Mouse (Mus musculus) midbrain, embryonic 11.5 days (tissue): ENCODE measurements around the gene Sfxn4. TPM values are rescaled to one million over a fixed set of nuclear protein-coding genes. Genes with fewer than 3 reads are reported as not detected.

Experiments used
- ATAC-seq: fragments of 200-750 bp; cut with Nextera tagmentation; 2 replicates; pipeline ENCODE4 v1.8.0; 2017; ENCODE audit warnings: moderate TSS enrichment, moderate library complexity; ENCODE audit not compliant: low FRiP score
- DNase-seq: peaks from one replicate; pipeline ENCODE4 v3.0.0; 2015; ENCODE audit warnings: low spot score; ENCODE audit errors: missing footprints
- H3K27ac ChIP-seq: fragments of 300-500 bp; sonication (generic); 2 replicates; pipeline ENCODE4 v1.5.1; 2014; ENCODE audit warnings: low read depth, low read length
- H3K27me3 ChIP-seq: fragments of 300-500 bp; sonication (generic); 2 replicates; pipeline ENCODE4 v1.6.1; 2014; ENCODE audit warnings: mild to moderate bottlenecking, low read length, moderate library complexity, mixed read lengths; ENCODE audit not compliant: control insufficient read depth, insufficient read depth
- H3K36me3 ChIP-seq: fragments of 300-500 bp; sonication (generic); 2 replicates; pipeline ENCODE4 v1.6.1; 2014; ENCODE audit warnings: mild to moderate bottlenecking, low read length, moderate library complexity, mixed read lengths; ENCODE audit not compliant: control insufficient read depth, insufficient read depth
- H3K4me1 ChIP-seq: fragments of 300-500 bp; sonication (generic); 2 replicates; pipeline ENCODE4 v1.6.1; 2014; ENCODE audit warnings: low read length; ENCODE audit not compliant: control insufficient read depth, insufficient read depth
- H3K4me2 ChIP-seq: fragments of 300-500 bp; sonication (generic); 2 replicates; pipeline ENCODE4 v1.6.1; 2014; ENCODE audit warnings: mild to moderate bottlenecking, moderate library complexity
- H3K4me3 ChIP-seq: fragments of 300-500 bp; sonication (generic); 2 replicates; pipeline ENCODE4 v1.5.1; 2014; ENCODE audit warnings: low read depth, low read length
- H3K9ac ChIP-seq: fragments of 300-500 bp; sonication (generic); 2 replicates; pipeline ENCODE4 v1.6.1; 2014; ENCODE audit warnings: low read length
- H3K9me3 ChIP-seq: fragments of 300-500 bp; sonication (generic); 2 replicates; pipeline ENCODE4 v1.6.1; 2016; ENCODE audit warnings: low read length; ENCODE audit not compliant: control insufficient read depth
- WGBS: fragments of 180-500 bp; shearing (Covaris S2); extraction: QIAGEN DNeasy Blood & Tissue Kit; methylation state at CpG from one replicate; pipeline ENCODE4 v1.1.7; 2014; 5-methylcytosine and 5-hydroxymethylcytosine counted together
- polyA plus RNA-seq: library from polyadenylated mRNA; unstranded; fragments of >200 nt; fragmentation: Nextera tagmentation; extraction: Ambion mirVana; gene quantifications from 2 replicates; pipeline ENCODE4 v1.2.1, GENCODE M21; 2014

Sfxn4 gene
- polyA plus RNA-seq, 1 experiment from 2014 or later = 18.2 TPM

- ATAC-seq (peak; percentile 71), DNase-seq (peak; percentile 97)
- peak overlapping the region; percentile 73 for H3K9ac ChIP-seq
- no peaks in the 10 kb centered on the region for H3K36me3 ChIP-seq
- no peaks in the 10 kb centered on the region for H3K27me3 ChIP-seq
- peaks cover 13% of the 10 kb centered on the region for H3K4me1 ChIP-seq
- H3K4me3 ChIP-seq = peak overlapping the region; percentile 85
- peak overlapping the region; percentile 72 for H3K4me2 ChIP-seq
- under 1% methylated on average over 41 of the region's 41 CpGs for WGBS
- peak overlapping the region; percentile 59 for H3K27ac ChIP-seq
- H3K9me3 ChIP-seq = no peaks in the 10 kb centered on the region
These were observed 29.3 kb upstream of the Sfxn4 start for GRCm38 (mm10) chr19:60890391-60891122.

- no peaks in the 10 kb centered on the region for H3K9me3 ChIP-seq
- peak; percentile 99 for ATAC-seq
- peak within 1 kb of the TSS; percentile 72 for H3K4me2 ChIP-seq
- H3K4me1 ChIP-seq = peaks cover 13% of the 10 kb centered on the region
- peak within 1 kb of the TSS; percentile 85 for H3K4me3 ChIP-seq
- DNase-seq = peak; percentile 99
- WGBS = under 1% methylated on average over 55 of the region's 55 CpGs
- H3K9ac ChIP-seq = peak within 1 kb of the TSS; percentile 95
- no peaks in the 10 kb centered on the region for H3K27me3 ChIP-seq
- peak within 1 kb of the TSS; percentile 92 for H3K27ac ChIP-seq
- no peaks in the 10 kb centered on the region for H3K36me3 ChIP-seq
These were observed 28.5 kb upstream of the Sfxn4 start, which contains the start of gene Grk5 for GRCm38 (mm10) chr19:60889714-60890315. Gene Grk5, plus strand, starts transcription at chr19:60889749.

GRCm38 (mm10) chr19:60889101-60889713, 27.9 kb upstream of the Sfxn4 start:
- DNase-seq = no peak
- ATAC-seq = no peak
- Histone ChIP-seq H3K36me3 (no peaks in the 10 kb centered on the region), H3K4me1 (peaks cover 13% of the 10 kb centered on the region), H3K4me2 (peak overlapping the region; percentile 72), H3K27me3 (no peaks in the 10 kb centered on the region), H3K9ac (peak overlapping the region; percentile 95), H3K9me3 (no peaks in the 10 kb centered on the region), H3K4me3 (peak overlapping the region; percentile 85), H3K27ac (peak overlapping the region; percentile 92; the same call in 1 of the 2 replicates)
- WGBS = 5% methylated on average over 17 of the region's 17 CpGs

GRCm38 (mm10) chr19:60887637-60888036, 26.4 kb upstream of the Sfxn4 start:
- no peak overlapping the region for H3K4me2 ChIP-seq
- 87% methylated on average over 2 of the region's 2 CpGs for WGBS
- no peaks in the 10 kb centered on the region for H3K27me3 ChIP-seq
- no peak overlapping the region for H3K9ac ChIP-seq
- no peaks in the 10 kb centered on the region for H3K9me3 ChIP-seq
- no peaks in the 10 kb centered on the region for H3K36me3 ChIP-seq
- no peak overlapping the region for H3K27ac ChIP-seq
- no peak overlapping the region for H3K4me3 ChIP-seq
- H3K4me1 ChIP-seq = peaks cover 13% of the 10 kb centered on the region
- DNase-seq (peak; percentile 35), ATAC-seq (no peak)

- Histone ChIP-seq H3K27ac (no peak overlapping the region), H3K4me1 (no peaks in the 10 kb centered on the region), H3K4me2 (no peak overlapping the region), H3K36me3 (no peaks in the 10 kb centered on the region), H3K9me3 (no peaks in the 10 kb centered on the region), H3K9ac (no peak overlapping the region), H3K27me3 (no peaks in the 10 kb centered on the region), H3K4me3 (no peak overlapping the region)
- DNase-seq = no peak
- 5% methylated on average over 3 of the region's 3 CpGs for WGBS
- no peak for ATAC-seq
These were observed 21.9 kb upstream of the Sfxn4 start for GRCm38 (mm10) chr19:60883129-60883528.

- under 1% methylated on average over 28 of the region's 28 CpGs for WGBS
- peak within 1 kb of the TSS; percentile 62 for H3K4me2 ChIP-seq
- ATAC-seq = peak; percentile 99
- no peaks in the 10 kb centered on the region for H3K36me3 ChIP-seq
- H3K9ac ChIP-seq = peak within 1 kb of the TSS; percentile 79
- no peaks in the 10 kb centered on the region for H3K9me3 ChIP-seq
- H3K4me3 ChIP-seq = peak within 1 kb of the TSS; percentile 60
- H3K4me1 ChIP-seq = no peaks in the 10 kb centered on the region; the same call in 1 of the 2 replicates
- H3K27ac ChIP-seq = peak within 1 kb of the TSS; percentile 54; the same call in 1 of the 2 replicates
- H3K27me3 ChIP-seq = no peaks in the 10 kb centered on the region
- DNase-seq = peak; percentile 98
These were observed 12.9 kb upstream of the Sfxn4 start, which contains the start of gene Prdx3 for GRCm38 (mm10) chr19:60874064-60874694. Gene Prdx3, minus strand, starts transcription at chr19:60874556.

GRCm38 (mm10) chr19:60873501-60873900, 12.2 kb upstream of the Sfxn4 start:
- Histone ChIP-seq H3K4me1 (no peaks in the 10 kb centered on the region; the same call in 1 of the 2 replicates), H3K9ac (peak overlapping the region; percentile 79; the same call in 1 of the 2 replicates), H3K27me3 (no peaks in the 10 kb centered on the region), H3K9me3 (no peaks in the 10 kb centered on the region), H3K4me2 (peak overlapping the region; percentile 62), H3K36me3 (no peaks in the 10 kb centered on the region), H3K4me3 (peak overlapping the region; percentile 60), H3K27ac (no peak overlapping the region)
- DNase-seq = no peak
- ATAC-seq = no peak
- WGBS = 50% methylated on average over 4 of the region's 4 CpGs

GRCm38 (mm10) chr19:60872272-60872671, 11.0 kb upstream of the Sfxn4 start:
- no peak overlapping the region for H3K9ac ChIP-seq
- DNase-seq = no peak
- H3K4me3 ChIP-seq = no peak overlapping the region
- no peaks in the 10 kb centered on the region; the same call in 1 of the 2 replicates for H3K4me1 ChIP-seq
- no peak overlapping the region for H3K4me2 ChIP-seq
- no peak for ATAC-seq
- H3K27me3 ChIP-seq = no peaks in the 10 kb centered on the region
- H3K36me3 ChIP-seq = no peaks in the 10 kb centered on the region; the same call in 1 of the 2 replicates
- no peak overlapping the region for H3K27ac ChIP-seq
- H3K9me3 ChIP-seq = no peaks in the 10 kb centered on the region
- 16% methylated on average over 1 of the region's 1 CpGs for WGBS
